Mouse (Mus musculus): Measurements from ENCODE around the gene Adcy2. TPM values are rescaled to one million over a fixed set of nuclear protein-coding genes. Genes with fewer than 3 reads are reported as not detected.

Adcy2 gene
- polyA plus RNA-seq, 1 experiment from 2014 or later: 4.9 TPM

DNA sequence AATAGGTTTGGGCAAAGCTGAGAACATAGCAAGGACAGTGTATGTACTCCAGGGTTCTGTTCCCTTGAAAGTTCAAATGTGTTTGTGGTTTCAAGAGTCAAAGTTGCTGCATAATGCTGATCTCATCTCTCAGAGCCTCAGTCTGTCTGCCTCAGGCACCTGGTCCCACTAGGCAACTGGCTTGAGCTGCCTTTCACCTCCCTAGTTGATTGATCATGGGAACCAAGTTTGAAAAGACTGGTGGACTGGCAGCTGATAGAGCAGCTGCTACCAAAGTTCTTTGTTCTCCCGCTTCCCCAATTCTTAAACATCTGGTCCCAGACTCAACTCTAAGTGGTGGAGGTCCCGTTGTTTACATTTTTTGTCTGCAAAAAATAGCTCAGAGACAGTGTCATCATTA is 56.6 kb downstream of the Adcy2 start:
- no peak for ATAC-seq (ENCODE audit: low FRiP score)
- Histone ChIP-seq H3K27me3 (no peaks in the 10 kb centered on the region), H3K9ac (no peak overlapping the region), H3K36me3 (no peaks in the 10 kb centered on the region), H3K9me3 (no peaks in the 10 kb centered on the region), H3K4me1 (replicated peaks) (no peaks in the 10 kb centered on the region), H3K4me3 (no peak overlapping the region), H3K4me2 (no peak overlapping the region), H3K27ac (no peak overlapping the region)
- 58% methylated on average over 2 of the region's 2 CpGs for WGBS

DNA sequence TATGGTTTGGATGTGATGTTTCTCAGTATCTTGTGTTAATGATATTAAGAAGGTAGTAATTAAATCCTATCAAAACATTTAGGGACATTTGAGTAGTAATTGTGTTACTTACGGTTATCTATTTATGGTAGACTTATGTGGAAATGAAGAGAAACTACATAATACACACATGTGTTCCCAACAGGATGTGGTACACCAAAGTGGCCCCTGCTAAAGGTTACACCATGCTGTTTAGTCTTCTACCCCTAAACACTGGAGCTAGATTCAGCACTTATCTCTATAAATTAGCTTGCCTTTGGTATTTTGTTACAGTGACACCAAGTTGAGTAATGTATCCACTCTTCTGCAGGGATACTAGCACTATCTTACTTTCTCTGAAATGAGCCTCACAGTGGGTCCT is 57.9 kb downstream of the Adcy2 start:
- no peak overlapping the region for H3K27ac ChIP-seq
- H3K9me3 ChIP-seq: no peaks in the 10 kb centered on the region
- ATAC-seq (ENCODE audit: low FRiP score): no peak
- H3K4me3 ChIP-seq: no peak overlapping the region
- H3K4me2 ChIP-seq: no peak overlapping the region
- H3K27me3 ChIP-seq: no peaks in the 10 kb centered on the region
- H3K9ac ChIP-seq: no peak overlapping the region
- 91% methylated on average over 1 of the region's 1 CpGs for WGBS
- H3K36me3 ChIP-seq: no peaks in the 10 kb centered on the region
- H3K4me1 ChIP-seq (replicated peaks): no peaks in the 10 kb centered on the region

DNA sequence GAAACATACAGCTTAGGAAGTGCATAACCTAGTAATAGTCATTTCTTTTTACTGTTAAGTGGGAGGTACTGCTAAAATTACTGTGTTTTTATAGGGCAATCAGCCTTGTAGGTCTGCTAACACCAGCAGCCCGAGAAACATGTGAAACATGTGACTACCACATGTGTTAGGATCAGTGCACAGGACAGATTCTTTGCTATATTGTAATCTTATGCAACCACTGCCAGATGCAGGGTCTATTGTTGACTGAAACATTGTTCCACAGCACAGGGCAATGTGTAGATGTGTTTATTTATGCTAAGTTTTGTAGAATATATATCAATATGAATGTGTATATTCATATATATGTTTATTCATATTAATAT is 67.1 kb downstream of the Adcy2 start:
- Histone ChIP-seq H3K9me3 (no peaks in the 10 kb centered on the region), H3K4me1 (replicated peaks) (no peaks in the 10 kb centered on the region), H3K4me2 (no peak overlapping the region), H3K27me3 (no peaks in the 10 kb centered on the region), H3K27ac (no peak overlapping the region), H3K9ac (no peak overlapping the region), H3K4me3 (no peak overlapping the region), H3K36me3 (no peaks in the 10 kb centered on the region)
- ATAC-seq (ENCODE audit: low FRiP score): no peak
- 78% methylated on average over 1 of the region's 1 CpGs for WGBS

DNA sequence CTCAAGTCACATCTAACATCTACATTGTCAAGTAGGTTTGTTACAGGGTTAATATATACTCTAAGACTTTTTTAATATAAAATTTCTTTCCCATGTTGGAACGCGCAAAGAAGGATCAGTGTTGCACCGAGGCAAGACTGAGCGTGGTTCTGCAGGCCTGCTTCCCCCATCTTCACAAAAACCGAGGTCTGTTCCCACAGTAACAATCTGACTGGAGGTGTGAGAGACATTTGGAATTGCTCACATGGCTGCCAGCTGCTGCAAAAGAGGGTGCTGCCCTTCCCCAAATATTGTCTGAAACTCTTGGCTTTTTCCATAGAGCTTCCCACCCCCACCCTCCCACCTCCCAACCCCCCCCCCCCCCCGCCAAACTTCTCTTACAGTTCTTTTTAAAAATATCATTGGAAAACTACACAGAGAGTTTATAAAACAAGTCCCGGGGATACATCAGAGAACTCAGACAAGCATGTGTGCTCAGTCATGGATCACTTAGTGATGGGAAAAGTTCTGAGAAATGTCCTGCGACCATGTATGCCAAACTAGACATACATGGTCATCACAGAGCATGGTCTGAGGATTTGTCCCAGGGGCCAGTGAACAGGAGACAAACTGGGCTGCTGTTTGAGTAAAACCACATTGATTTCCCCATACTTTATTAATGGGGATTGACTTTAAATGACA is 67.6 kb downstream of the Adcy2 start:
- Histone ChIP-seq H3K36me3 (no peaks in the 10 kb centered on the region), H3K4me2 (no peak overlapping the region), H3K27me3 (no peaks in the 10 kb centered on the region), H3K4me3 (no peak overlapping the region), H3K4me1 (replicated peaks) (no peaks in the 10 kb centered on the region), H3K27ac (no peak overlapping the region), H3K9me3 (no peaks in the 10 kb centered on the region), H3K9ac (no peak overlapping the region)
- WGBS: 89% methylated on average over 8 of the region's 8 CpGs
- no peak for ATAC-seq (ENCODE audit: low FRiP score)

DNA sequence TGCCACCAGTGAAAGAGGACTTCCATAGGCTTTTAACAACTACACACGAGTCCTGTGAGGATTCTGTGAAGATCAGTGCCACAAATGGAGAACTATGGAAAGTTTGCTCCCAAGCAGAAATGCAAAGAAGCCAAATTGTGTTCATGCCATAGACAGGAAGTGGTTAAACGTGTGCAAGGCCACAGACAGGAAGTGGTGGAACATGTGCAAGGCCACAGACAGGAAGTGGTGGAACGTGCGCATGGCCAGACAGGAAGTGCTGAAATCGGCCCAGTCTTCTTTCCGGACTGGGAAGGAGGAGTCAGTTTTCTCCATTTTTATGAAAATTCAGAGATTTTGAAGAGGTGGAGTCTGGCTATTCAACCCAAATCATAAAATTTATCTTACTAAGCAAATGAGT is 70.9 kb downstream of the Adcy2 start:
- no peaks in the 10 kb centered on the region for H3K27me3 ChIP-seq
- H3K9ac ChIP-seq: no peak overlapping the region
- H3K36me3 ChIP-seq: no peaks in the 10 kb centered on the region
- no peak overlapping the region for H3K4me2 ChIP-seq
- no peak for ATAC-seq (ENCODE audit: low FRiP score)
- H3K4me1 ChIP-seq (replicated peaks): no peaks in the 10 kb centered on the region
- no peak overlapping the region for H3K27ac ChIP-seq
- H3K4me3 ChIP-seq: no peak overlapping the region
- WGBS: 80% methylated on average over 6 of the region's 6 CpGs
- H3K9me3 ChIP-seq: no peaks in the 10 kb centered on the region

DNA sequence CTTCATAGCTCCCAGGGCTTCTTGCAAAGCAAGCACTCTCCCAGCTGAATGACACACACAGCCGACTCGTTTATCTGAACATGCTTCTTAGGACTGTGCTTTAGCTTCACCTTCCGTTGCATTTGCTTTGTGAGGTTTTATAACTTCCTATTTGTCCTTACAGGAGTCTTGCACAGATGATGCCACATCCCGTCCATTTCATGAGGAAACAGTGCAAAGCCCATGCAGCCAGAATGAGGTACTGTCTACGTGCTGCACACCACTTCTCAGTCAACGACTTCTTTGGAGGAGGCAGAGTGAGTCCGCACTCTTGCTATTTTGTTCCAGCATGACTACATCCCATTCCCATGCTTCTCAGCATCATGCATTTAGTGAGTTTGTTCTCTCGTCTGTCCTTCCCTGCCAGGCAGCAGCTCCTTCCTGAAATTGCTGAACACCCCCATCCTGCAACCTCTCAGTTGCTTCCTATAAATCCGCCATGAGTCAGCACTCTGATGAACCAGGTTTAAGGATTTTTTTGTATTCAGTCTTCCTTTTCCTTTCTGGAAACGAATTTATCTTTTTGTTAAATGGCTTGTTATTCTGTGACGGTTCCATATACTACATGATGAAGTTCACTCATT is 85.6 kb downstream of the Adcy2 start:
- Histone ChIP-seq H3K27ac (no peak overlapping the region), H3K27me3 (no peaks in the 10 kb centered on the region), H3K4me2 (no peak overlapping the region), H3K9ac (no peak overlapping the region), H3K4me1 (replicated peaks) (no peaks in the 10 kb centered on the region), H3K36me3 (no peaks in the 10 kb centered on the region), H3K9me3 (no peaks in the 10 kb centered on the region), H3K4me3 (no peak overlapping the region)
- no peak for ATAC-seq (ENCODE audit: low FRiP score)
- WGBS: 87% methylated on average over 11 of the region's 11 CpGs

DNA sequence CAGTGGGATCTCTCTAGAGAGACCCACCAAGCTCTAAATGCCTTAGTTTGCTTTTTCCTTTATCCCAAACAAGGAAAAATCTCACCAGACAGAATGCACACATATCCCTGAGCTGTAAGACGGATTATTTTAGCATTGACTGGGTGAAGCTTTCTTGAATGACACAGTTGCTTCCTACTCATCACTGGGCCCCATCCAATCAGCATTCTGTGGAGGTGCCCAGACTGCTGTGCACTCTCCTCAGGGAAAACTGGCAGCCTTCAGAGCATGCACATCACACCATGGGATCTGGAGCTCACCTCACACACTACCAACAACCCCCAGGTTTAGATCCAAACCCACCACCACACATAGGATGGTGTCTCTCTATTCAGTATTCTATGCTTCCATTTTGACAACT is 92.7 kb downstream of the Adcy2 start:
- ATAC-seq (ENCODE audit: low FRiP score): no peak
- no peaks in the 10 kb centered on the region for H3K36me3 ChIP-seq
- H3K4me1 ChIP-seq (replicated peaks): no peaks in the 10 kb centered on the region
- no peak overlapping the region for H3K4me2 ChIP-seq
- H3K27ac ChIP-seq: no peak overlapping the region
- no peaks in the 10 kb centered on the region for H3K9me3 ChIP-seq
- WGBS: 81% methylated on average over 1 of the region's 1 CpGs
- no peaks in the 10 kb centered on the region for H3K27me3 ChIP-seq
- no peak overlapping the region for H3K9ac ChIP-seq
- H3K4me3 ChIP-seq: no peak overlapping the region

DNA sequence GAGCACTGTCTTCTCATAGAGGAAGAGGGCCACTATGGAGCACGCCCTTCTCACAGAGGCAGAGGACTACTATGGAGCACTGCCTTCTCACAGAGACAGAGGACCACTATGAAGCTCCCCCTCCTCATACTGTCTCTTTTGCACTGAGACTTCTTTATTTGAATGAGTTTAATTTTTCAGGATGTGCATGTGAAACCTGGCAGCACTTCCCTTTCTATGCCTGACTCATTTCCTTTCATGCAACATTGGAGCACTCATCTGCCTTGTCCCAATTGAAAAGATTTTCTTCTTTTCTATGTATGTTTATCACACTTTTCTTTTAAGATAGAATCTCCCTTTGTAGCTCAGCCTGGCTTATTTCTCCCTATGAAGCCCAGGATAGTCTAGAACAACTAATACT is 96.6 kb downstream of the Adcy2 start:
- Histone ChIP-seq H3K9me3 (no peaks in the 10 kb centered on the region), H3K36me3 (no peaks in the 10 kb centered on the region), H3K9ac (no peak overlapping the region), H3K4me2 (no peak overlapping the region), H3K4me3 (no peak overlapping the region), H3K27ac (no peak overlapping the region), H3K27me3 (no peaks in the 10 kb centered on the region), H3K4me1 (replicated peaks) (no peaks in the 10 kb centered on the region)
- 100% methylated on average over 1 of the region's 1 CpGs for WGBS
- ATAC-seq (ENCODE audit: low FRiP score): no peak

DNA sequence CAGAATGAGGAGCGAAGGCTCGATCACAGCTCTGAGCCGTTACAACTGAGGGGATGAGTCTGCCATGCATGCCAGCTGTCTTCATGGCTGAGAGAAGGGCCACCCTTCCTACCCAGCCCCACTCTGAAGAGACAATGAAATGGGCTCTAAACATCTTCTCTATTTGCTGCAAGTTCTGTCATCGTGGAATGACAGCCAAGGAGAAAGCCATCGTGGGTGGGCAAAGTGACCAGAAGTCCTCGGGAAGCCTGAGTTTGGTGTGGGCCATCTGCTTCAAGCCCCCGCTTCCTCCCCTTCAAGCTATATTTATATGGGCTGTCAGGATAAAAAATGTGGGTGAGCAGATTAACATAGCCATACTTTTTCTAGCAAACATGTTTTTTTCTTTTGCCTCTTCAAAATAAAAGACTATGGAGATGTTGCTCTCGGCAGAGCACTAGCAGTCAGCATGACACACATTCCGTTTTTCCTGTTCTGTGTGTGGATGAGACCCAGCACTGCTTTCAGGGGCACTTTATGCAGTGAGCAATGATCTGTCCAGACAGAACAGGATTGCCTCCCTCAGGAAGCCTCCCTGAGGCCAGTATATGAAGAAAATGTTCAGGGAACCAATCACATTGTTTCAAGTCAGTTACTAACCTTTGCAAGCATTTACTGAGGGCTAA is 109.3 kb downstream of the Adcy2 start:
- no peak for ATAC-seq (ENCODE audit: low FRiP score)

DNA sequence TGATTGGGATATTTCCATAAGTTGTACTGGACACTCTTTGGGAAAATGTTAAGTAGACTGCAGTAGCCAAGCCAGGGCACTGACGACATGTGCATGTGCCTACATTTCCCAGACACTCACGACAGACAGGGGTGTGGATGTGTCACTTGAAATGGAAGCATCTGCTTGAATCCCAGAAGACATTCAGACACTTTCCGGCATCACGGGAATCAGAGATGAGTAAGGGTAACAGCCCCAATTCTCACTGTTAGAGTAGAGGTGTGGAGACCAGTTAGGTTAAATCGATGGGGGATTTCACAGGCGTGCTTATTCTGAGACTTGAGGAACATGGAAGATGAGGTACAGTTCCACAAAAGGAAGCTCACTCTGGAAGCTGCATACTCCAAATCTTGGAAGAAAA is 130.6 kb downstream of the Adcy2 start:
- H3K27ac ChIP-seq: no peak overlapping the region
- no peak overlapping the region for H3K9ac ChIP-seq
- H3K4me1 ChIP-seq (replicated peaks): no peaks in the 10 kb centered on the region
- no peak overlapping the region for H3K4me3 ChIP-seq
- no peaks in the 10 kb centered on the region for H3K36me3 ChIP-seq
- H3K27me3 ChIP-seq: no peaks in the 10 kb centered on the region
- WGBS: 97% methylated on average over 6 of the region's 6 CpGs
- ATAC-seq (ENCODE audit: low FRiP score): no peak
- H3K9me3 ChIP-seq: no peaks in the 10 kb centered on the region
- H3K4me2 ChIP-seq: no peak overlapping the region

More for the DNA sequence above, 109.3 kb downstream of the Adcy2 start:
- Histone ChIP-seq H3K9ac (no peak overlapping the region), H3K4me1 (replicated peaks) (no peaks in the 10 kb centered on the region), H3K4me2 (no peak overlapping the region), H3K36me3 (no peaks in the 10 kb centered on the region), H3K27me3 (no peaks in the 10 kb centered on the region), H3K9me3 (no peaks in the 10 kb centered on the region), H3K4me3 (no peak overlapping the region), H3K27ac (no peak overlapping the region)
- 90% methylated on average over 9 of the region's 9 CpGs for WGBS

DNA sequence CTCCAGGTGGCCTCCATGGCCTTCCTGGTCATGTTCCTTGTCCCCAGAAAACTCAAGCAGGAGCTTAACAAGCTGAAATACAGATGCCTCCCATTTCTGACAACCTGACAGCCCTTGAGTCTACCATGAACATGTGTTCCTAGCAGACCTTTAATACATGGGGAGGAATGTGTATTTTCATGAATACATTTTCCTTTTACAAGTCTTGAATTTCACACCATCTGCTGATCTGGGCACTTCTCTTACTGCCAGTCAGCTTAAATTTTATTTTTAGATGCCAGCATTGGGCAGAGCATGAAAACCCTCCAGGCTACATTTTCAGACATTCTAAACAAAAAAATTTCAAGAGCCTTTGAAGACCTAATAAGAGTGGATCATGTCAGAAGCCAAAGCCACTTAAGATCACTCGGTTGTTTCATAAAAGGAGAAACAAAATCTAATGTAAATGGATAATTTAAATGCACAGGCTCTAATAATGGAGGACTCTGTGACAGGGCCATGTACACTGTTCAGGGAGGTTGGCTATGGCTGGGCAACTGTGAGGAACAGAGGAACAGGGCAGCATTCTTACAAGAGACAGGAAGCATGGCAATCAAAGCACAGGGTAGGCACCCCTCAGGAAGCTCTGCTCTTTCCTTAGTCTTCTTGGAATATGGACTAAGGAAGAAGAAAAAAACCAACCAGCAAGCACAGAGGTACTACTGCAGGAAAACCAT is 131.2 kb downstream of the Adcy2 start:
- Histone ChIP-seq H3K9me3 (no peaks in the 10 kb centered on the region), H3K36me3 (no peaks in the 10 kb centered on the region), H3K9ac (no peak overlapping the region), H3K27ac (no peak overlapping the region), H3K4me2 (no peak overlapping the region), H3K4me3 (no peak overlapping the region), H3K4me1 (replicated peaks) (no peaks in the 10 kb centered on the region), H3K27me3 (no peaks in the 10 kb centered on the region)
- 69% methylated on average over 1 of the region's 1 CpGs for WGBS
- ATAC-seq (ENCODE audit: low FRiP score): no peak

DNA sequence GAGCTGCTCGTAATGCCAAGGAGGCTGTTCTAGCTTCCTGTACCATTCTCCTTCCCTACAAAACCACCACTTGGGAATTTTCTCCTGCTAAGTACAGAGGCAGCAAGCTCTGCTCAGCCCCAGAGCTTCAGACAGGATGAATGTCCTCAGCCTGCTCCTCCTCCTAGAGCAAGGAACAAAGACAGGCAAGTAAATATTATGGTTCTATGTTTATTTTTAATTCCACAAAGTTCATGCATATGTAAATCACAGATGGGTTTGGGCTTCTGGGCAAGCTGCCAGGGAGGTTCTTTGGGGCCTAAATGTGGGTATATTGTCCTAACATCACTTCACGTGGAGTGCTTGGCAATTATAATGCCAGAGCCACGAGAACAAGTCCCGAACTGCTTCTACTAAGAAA is 139.3 kb downstream of the Adcy2 start:
- H3K36me3 ChIP-seq: no peaks in the 10 kb centered on the region
- no peak overlapping the region for H3K9ac ChIP-seq
- no peak for ATAC-seq (ENCODE audit: low FRiP score)
- WGBS: 51% methylated on average over 4 of the region's 4 CpGs
- H3K27me3 ChIP-seq: no peaks in the 10 kb centered on the region
- H3K4me1 ChIP-seq (replicated peaks): 0 out of 2 replicates have a peak, but pooled peaks cover 4% of the 10 kb centered on the region
- H3K9me3 ChIP-seq: no peaks in the 10 kb centered on the region
- no peak overlapping the region for H3K4me2 ChIP-seq
- no peak overlapping the region for H3K4me3 ChIP-seq
- no peak overlapping the region for H3K27ac ChIP-seq

All from hindbrain, embryonic 13.5 days (tissue).